Mouse (Mus musculus) macrophage (primary cell): ENCODE results near the gene Rxfp2. TPM values are rescaled to one million over a fixed set of nuclear protein-coding genes. Genes with fewer than 3 reads are reported as not detected.

Experiments used
- polyA plus RNA-seq: library from polyadenylated mRNA; stranded (reverse); fragments of 250-400 nt; gene quantifications from 3 replicates; pipeline ENCODE4 v1.2.4, GENCODE M21; 2018; ENCODE audit warnings: inconsistent platforms

Rxfp2 gene
- polyA plus RNA-seq, 1 experiment from 2014 or later = not detected

Other genes starting within 250 kb of the Rxfp2 start
- gene Fry, start 100.0 kb downstream of the Rxfp2 start, polyA plus RNA-seq = 7.4 to 12.4 TPM (median 7.5 TPM) in 3 replicates